Mouse (Mus musculus) cortical plate, adult 2 months (tissue): ENCODE measurements at regions not wholly inside any gene's neighbourhood (a gene's known extent, or its start where the extent isn't known, plus 50 kb on each side); places are given as distances from the start of the nearest gene placed in this dataset.

Experiments used
- H3K27ac ChIP-seq: fragments of 200-500 bp; 2 replicates; pipeline ENCODE4 v1.5.1; 2012; ENCODE audit warnings: low read length, control low read depth, inconsistent platforms; ENCODE audit not compliant: insufficient read depth
- H3K4me1 ChIP-seq: fragments of 200-500 bp; 2 replicates; pipeline ENCODE4 v1.6.1; 2011; ENCODE audit warnings: low read length; ENCODE audit not compliant: control insufficient read depth, insufficient read depth
- H3K4me3 ChIP-seq: fragments of 200-500 bp; 2 replicates; pipeline ENCODE4 v1.5.1; 2011; ENCODE audit warnings: mild to moderate bottlenecking, low read length, control low read depth; ENCODE audit not compliant: insufficient read depth
- CTCF ChIP-seq: fragments of 200-500 bp; IDR thresholded peaks from 2 replicates; pipeline ENCODE4 v1.5.1; 2011; ENCODE audit warnings: mild to moderate bottlenecking, control low read depth, low read length; ENCODE audit not compliant: insufficient read depth; ENCODE audit errors: extremely low read depth
- POLR2A ChIP-seq: fragments of 200-500 bp; IDR thresholded peaks from 2 replicates; pipeline ENCODE4 v1.6.1; 2011; ENCODE audit warnings: mild to moderate bottlenecking, low read length, control low read depth; ENCODE audit not compliant: insufficient read depth; ENCODE audit errors: extremely low read depth

- peaks cover 2% of the 10 kb centered on the region; the same call in 1 of the 2 replicates for H3K4me1 ChIP-seq
- TF ChIP-seq POLR2A (no peak), CTCF (no peak)
- H3K27ac ChIP-seq, result no peak overlapping the region
- no peak overlapping the region for H3K4me3 ChIP-seq
Observed at GRCm38 (mm10) chr3:52797164-52797563, 219.9 kb downstream of the Cog6 start.

GRCm38 (mm10) chr3:52794218-52794617 lies 222.8 kb downstream of the Cog6 start:
- Histone ChIP-seq H3K27ac (no peak overlapping the region), H3K4me3 (no peak overlapping the region), H3K4me1 (peaks cover 2% of the 10 kb centered on the region; the same call in 1 of the 2 replicates)
- TF ChIP-seq CTCF, result no peak
- TF ChIP-seq POLR2A, result no peak

GRCm38 (mm10) chr3:52792801-52793200 lies 224.2 kb downstream of the Cog6 start:
- no peak for TF ChIP-seq POLR2A
- no peak for TF ChIP-seq CTCF
- no peaks in the 10 kb centered on the region; the same call in 1 of the 2 replicates for H3K4me1 ChIP-seq
- no peak overlapping the region for H3K4me3 ChIP-seq
- H3K27ac ChIP-seq, result no peak overlapping the region

GRCm38 (mm10) chr3:52792121-52792520 lies 224.9 kb downstream of the Cog6 start:
- H3K4me1 ChIP-seq, result no peaks in the 10 kb centered on the region; the same call in 1 of the 2 replicates
- no peak for TF ChIP-seq POLR2A
- no peak for TF ChIP-seq CTCF
- no peak overlapping the region for H3K27ac ChIP-seq

GRCm38 (mm10) chr3:52790942-52791341 lies 226.1 kb downstream of the Cog6 start:
- no peaks in the 10 kb centered on the region; the same call in 1 of the 2 replicates for H3K4me1 ChIP-seq
- TF ChIP-seq POLR2A (no peak), CTCF (no peak)

More at GRCm38 (mm10) chr3:52792121-52792520, 224.9 kb downstream of the Cog6 start:
- H3K4me3 ChIP-seq, result no peak overlapping the region

GRCm38 (mm10) chr3:52787964-52788760 lies 228.9 kb downstream of the Cog6 start:
- TF ChIP-seq CTCF (no peak), POLR2A (no peak)
- Histone ChIP-seq H3K27ac (no peak overlapping the region), H3K4me3 (no peak overlapping the region)

More at GRCm38 (mm10) chr3:52790942-52791341, 226.1 kb downstream of the Cog6 start:
- H3K4me3 ChIP-seq, result no peak overlapping the region
- no peak overlapping the region for H3K27ac ChIP-seq

GRCm38 (mm10) chr3:52785595-52785994 lies 231.4 kb downstream of the Cog6 start:
- no peak overlapping the region for H3K4me3 ChIP-seq
- H3K4me1 ChIP-seq, result no peaks in the 10 kb centered on the region; the same call in 1 of the 2 replicates
- H3K27ac ChIP-seq, result no peak overlapping the region
- no peak for TF ChIP-seq POLR2A
- no peak for TF ChIP-seq CTCF

More at GRCm38 (mm10) chr3:52787964-52788760, 228.9 kb downstream of the Cog6 start:
- no peaks in the 10 kb centered on the region; the same call in 1 of the 2 replicates for H3K4me1 ChIP-seq

- no peak overlapping the region for H3K27ac ChIP-seq
- no peaks in the 10 kb centered on the region; the same call in 1 of the 2 replicates for H3K4me1 ChIP-seq
- no peak for TF ChIP-seq CTCF
- no peak for TF ChIP-seq POLR2A
- no peak overlapping the region for H3K4me3 ChIP-seq
Observed at GRCm38 (mm10) chr3:52784476-52784875, 232.6 kb downstream of the Cog6 start.

GRCm38 (mm10) chr3:52782576-52782975 lies 234.5 kb downstream of the Cog6 start:
- Histone ChIP-seq H3K4me1 (no peaks in the 10 kb centered on the region), H3K27ac (no peak overlapping the region), H3K4me3 (no peak overlapping the region)
- TF ChIP-seq CTCF (no peak), POLR2A (no peak)

GRCm38 (mm10) chr3:52781521-52781920 lies 235.5 kb downstream of the Cog6 start:
- no peaks in the 10 kb centered on the region for H3K4me1 ChIP-seq
- H3K27ac ChIP-seq, result no peak overlapping the region
- TF ChIP-seq POLR2A (no peak), CTCF (no peak)
- H3K4me3 ChIP-seq, result no peak overlapping the region
